Mouse (Mus musculus): Measurements from ENCODE around the gene Ms4a6c.
"Not testable (repeated sequence)": the region's sequence is repeated elsewhere in the genome, so short reads cannot be mapped to it uniquely, and the experiment has no call there.

The Ms4a6c gene

DNA sequence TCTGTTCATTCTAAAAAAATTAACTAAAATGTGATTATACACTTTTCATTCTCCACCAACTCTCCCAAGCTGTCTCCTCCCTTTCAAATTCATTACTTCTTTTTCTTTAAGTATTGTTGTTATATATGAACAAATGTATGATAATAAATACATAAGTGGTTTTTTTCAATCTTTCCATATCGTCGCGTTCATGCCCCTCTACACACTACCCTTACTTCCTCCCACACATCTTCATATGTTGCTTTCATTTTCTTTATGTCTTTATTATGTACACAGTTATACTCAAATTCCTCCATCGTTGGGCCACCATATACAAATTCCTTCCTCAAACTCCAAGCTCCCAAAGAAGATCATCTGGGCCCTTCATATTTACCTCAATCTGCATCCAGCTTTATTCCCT, 32.2 kb downstream of the Ms4a6c start:
- DNase-seq (ENCODE audit: low spot score in 2 of 2), result no peak

DNA sequence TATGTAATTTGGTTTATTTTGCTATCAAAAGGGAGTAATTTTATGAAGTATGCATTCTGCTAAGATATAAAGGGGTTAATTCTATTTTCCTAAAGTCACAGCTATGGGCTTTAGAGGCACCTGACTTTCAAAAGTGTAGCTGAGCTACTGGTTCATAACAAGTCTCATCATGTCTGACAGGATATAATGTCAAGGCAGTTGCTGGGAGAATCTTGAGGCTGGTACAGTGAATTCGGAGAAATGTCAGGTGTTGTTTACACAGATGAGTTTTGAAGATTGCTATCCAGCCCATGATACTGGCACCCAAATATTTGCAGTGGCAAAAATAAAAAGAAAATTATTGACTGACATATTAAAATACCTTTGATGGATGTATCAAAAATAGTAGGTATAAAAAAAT, 35.7 kb downstream of the Ms4a6c start:
- DNase-seq (ENCODE audit: low spot score in 2 of 2), result no peak

- no peak for DNase-seq (ENCODE audit: low spot score in 2 of 2)
Observed at GRCm38 (mm10) chr19:11513458-11513857, 44.3 kb downstream of the Ms4a6c start.

GRCm38 (mm10) chr19:11516246-11516645, 47.1 kb downstream of the Ms4a6c start, which contains the start of gene Ms4a6b:
Ms4a6b (plus strand) TSS chr19:11516512.
- DNase-seq (ENCODE audit: low spot score in 2 of 2), result no peak

GRCm38 (mm10) chr19:11516845-11517244, 47.7 kb downstream of the Ms4a6c start:
- no peak for DNase-seq (ENCODE audit: low spot score in 2 of 2)

GRCm38 (mm10) chr19:11517373-11517772, 48.2 kb downstream of the Ms4a6c start:
- DNase-seq (ENCODE audit: low spot score in 2 of 2), result not testable (repeated sequence)

GRCm38 (mm10) chr19:11518356-11518755, 49.2 kb downstream of the Ms4a6c start:
- not testable (repeated sequence) for DNase-seq (ENCODE audit: low spot score in 2 of 2)

- no peak for DNase-seq (ENCODE audit: low spot score in 2 of 2)
Observed at GRCm38 (mm10) chr19:11520146-11520545, 51.0 kb downstream of the Ms4a6c start.
